Mouse (Mus musculus) layer of hippocampus, postnatal 14 days (tissue): Measurements from ENCODE around the gene Hist1h3d. TPM values are rescaled to one million over a fixed set of nuclear protein-coding genes. Genes with fewer than 3 reads are reported as not detected.
"Not testable (repeated sequence)": the region's sequence is repeated elsewhere in the genome, so short reads cannot be mapped to it uniquely, and the experiment has no call there.

ENCODE experiments used
- DNase-seq, 2 experiments: peaks; one replicate each; pipeline ENCODE4 v3.0.0; 2021 to 2022; ENCODE audit warnings: low spot score in 2 of 2, mixed read lengths in 1 of 2
- total RNA-seq, 2 experiments: library from RNA; stranded (reverse); gene quantifications; 2 replicates each; pipeline ENCODE4 v1.2.3; 2021

Gene Hist1h3d
- total RNA-seq, 2 experiments from 2014 or later = 11.1 to 12.1 TPM

- peak in 1 of 2 experiments; percentile 75 for DNase-seq
Measured at GRCm38 (mm10) chr13:23562699-23563462, 12.7 kb upstream of the Hist1h3d start.

- DNase-seq = no peak
Measured at GRCm38 (mm10) chr13:23564482-23564881, 11.1 kb upstream of the Hist1h3d start.

- not testable (repeated sequence) for DNase-seq
Measured at GRCm38 (mm10) chr13:23570261-23571021, 5.1 kb upstream of the Hist1h3d start.

- DNase-seq = peak; percentile 74 to 95
Measured at GRCm38 (mm10) chr13:23571022-23571503, 4.5 kb upstream of the Hist1h3d start, which contains the start of the genes Hist1h2ae and Hist1h2bg. Gene Hist1h2ae, minus strand, starts transcription at chr13:23571220. Gene Hist1h2bg, plus strand, starts transcription at chr13:23571396.

- DNase-seq = not testable (repeated sequence)
Measured at GRCm38 (mm10) chr13:23571504-23572217, 3.9 kb upstream of the Hist1h3d start.

GRCm38 (mm10) chr13:23572218-23573033, 3.1 kb upstream of the Hist1h3d start:
- no peak for DNase-seq

- not testable (repeated sequence) for DNase-seq
Measured at GRCm38 (mm10) chr13:23573034-23573897, 2.3 kb upstream of the Hist1h3d start.

GRCm38 (mm10) chr13:23573898-23574524, 1.6 kb upstream of the Hist1h3d start, which contains the start of the genes Hist1h2bf and Hist1h2ad:
Gene Hist1h2bf, minus strand, starts transcription at chr13:23574196.
Gene Hist1h2ad, plus strand, starts transcription at chr13:23574381.
- DNase-seq = peak; percentile 88 to 98

- DNase-seq = not testable (repeated sequence)
Measured at GRCm38 (mm10) chr13:23574546-23575170, 905 bp upstream of the Hist1h3d start.

GRCm38 (mm10) chr13:23575864-23576313, 326 bp downstream of the Hist1h3d start:
- not testable (repeated sequence) for DNase-seq

- no peak for DNase-seq
Measured at GRCm38 (mm10) chr13:23576351-23576881, 853 bp downstream of the Hist1h3d start.

- DNase-seq = no peak
Measured at GRCm38 (mm10) chr13:23576906-23577639, 1.5 kb downstream of the Hist1h3d start.

GRCm38 (mm10) chr13:23577835-23578234, 2.3 kb downstream of the Hist1h3d start:
- no peak for DNase-seq

- peak; percentile 97 to 99 for DNase-seq
Measured at GRCm38 (mm10) chr13:23581408-23582218, 6.0 kb downstream of the Hist1h3d start, which contains the start of gene Hist1h4d. Gene Hist1h4d, plus strand, starts transcription at chr13:23581598.

- DNase-seq = no peak
Measured at GRCm38 (mm10) chr13:23582219-23583056, 6.9 kb downstream of the Hist1h3d start.
